Mouse (Mus musculus) forebrain, embryonic 14.5 days (tissue): ENCODE data around the gene 4930402F06Rik. TPM values are rescaled to one million over a fixed set of nuclear protein-coding genes. Genes with fewer than 3 reads are reported as not detected.

Experiments used
- ATAC-seq: fragments of 200-750 bp; cut with Nextera tagmentation; 2 replicates; pipeline ENCODE4 v1.8.0; 2017; ENCODE audit warnings: mild to moderate bottlenecking, moderate library complexity
- DNase-seq: peaks from one replicate; pipeline ENCODE4 v3.0.0-alpha.2; 2015; ENCODE audit warnings: low spot score
- H3K27ac ChIP-seq: fragments of 300-500 bp; sonication (generic); 2 replicates; pipeline ENCODE4 v1.5.1; 2014; ENCODE audit warnings: low read depth, mild to moderate bottlenecking, control low read depth, low read length, moderate library complexity
- H3K27me3 ChIP-seq: fragments of 300-500 bp; sonication (generic); replicated peaks from 2 replicates; pipeline ENCODE4 v1.6.1; 2014; ENCODE audit warnings: low read length, control low read depth, mixed read lengths; ENCODE audit not compliant: control insufficient read depth, insufficient read depth
- H3K36me3 ChIP-seq: fragments of 300-500 bp; sonication (generic); 2 replicates; pipeline ENCODE4 v1.6.1; 2014; ENCODE audit warnings: low read length, control low read depth; ENCODE audit not compliant: control insufficient read depth, insufficient read depth
- H3K4me1 ChIP-seq: fragments of 300-500 bp; sonication (generic); 2 replicates; pipeline ENCODE4 v1.6.1; 2014; ENCODE audit warnings: antibody characterized with exemption, low read length, control low read depth; ENCODE audit not compliant: control insufficient read depth, insufficient read depth
- H3K4me2 ChIP-seq: fragments of 300-500 bp; sonication (generic); 2 replicates; pipeline ENCODE4 v1.6.1; 2014; ENCODE audit warnings: mild to moderate bottlenecking, control low read depth, low read length
- H3K4me3 ChIP-seq: fragments of 300-500 bp; sonication (generic); 2 replicates; pipeline ENCODE4 v1.5.1; 2014; ENCODE audit warnings: low read depth, low read length, control low read depth
- H3K9ac ChIP-seq: fragments of 300-500 bp; sonication (generic); 2 replicates; pipeline ENCODE4 v1.6.1; 2014; ENCODE audit warnings: mild to moderate bottlenecking, low read length, control low read depth, moderate library complexity
- H3K9me3 ChIP-seq: fragments of 300-500 bp; sonication (generic); replicated peaks from 2 replicates; pipeline ENCODE4 v1.6.1; 2016; ENCODE audit warnings: low read length, control low read depth, mixed read lengths; ENCODE audit not compliant: control insufficient read depth
- WGBS: fragments of 180-500 bp; shearing (Covaris S2); extraction: QIAGEN DNeasy Blood & Tissue Kit; methylation state at CpG from one replicate; pipeline ENCODE4 v1.1.7; 2014; 5-methylcytosine and 5-hydroxymethylcytosine counted together
- polyA plus RNA-seq: library from polyadenylated mRNA; unstranded; fragments of >200 nt; fragmentation: Nextera tagmentation; extraction: Ambion mirVana; gene quantifications from 2 replicates; pipeline ENCODE4 v1.2.1, GENCODE M21; 2014

Gene 4930402F06Rik
- polyA plus RNA-seq, 1 experiment from 2014 or later, result not detected

DNA sequence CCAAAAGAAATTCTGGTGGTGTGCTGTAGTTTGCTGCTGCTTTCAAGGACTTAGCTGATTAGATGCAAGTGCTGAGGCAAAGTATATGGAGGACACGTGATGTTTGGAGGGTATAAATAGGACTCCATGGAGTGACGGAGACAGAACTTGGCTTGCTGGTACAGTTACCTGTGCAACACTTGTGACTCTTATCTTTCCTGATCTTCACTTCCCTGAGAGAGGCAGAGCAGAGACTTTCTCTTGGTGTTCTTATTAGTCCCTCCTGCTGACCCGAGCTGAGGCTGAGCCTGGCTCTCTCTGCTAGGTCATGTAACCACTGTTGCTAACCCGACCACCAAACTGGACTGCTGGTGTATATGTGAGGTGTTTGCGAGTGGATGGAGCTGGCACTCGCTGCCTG lies 12.5 kb upstream of the 4930402F06Rik start:
- Histone ChIP-seq H3K9ac (no peak overlapping the region), H3K4me3 (no peak overlapping the region), H3K27me3 (no peaks in the 10 kb centered on the region), H3K36me3 (no peaks in the 10 kb centered on the region), H3K9me3 (no peaks in the 10 kb centered on the region), H3K4me1 (no peaks in the 10 kb centered on the region), H3K27ac (no peak overlapping the region), H3K4me2 (no peak overlapping the region)
- DNase-seq (no peak), ATAC-seq (no peak)
- 86% methylated on average over 6 of the region's 6 CpGs for WGBS

DNA sequence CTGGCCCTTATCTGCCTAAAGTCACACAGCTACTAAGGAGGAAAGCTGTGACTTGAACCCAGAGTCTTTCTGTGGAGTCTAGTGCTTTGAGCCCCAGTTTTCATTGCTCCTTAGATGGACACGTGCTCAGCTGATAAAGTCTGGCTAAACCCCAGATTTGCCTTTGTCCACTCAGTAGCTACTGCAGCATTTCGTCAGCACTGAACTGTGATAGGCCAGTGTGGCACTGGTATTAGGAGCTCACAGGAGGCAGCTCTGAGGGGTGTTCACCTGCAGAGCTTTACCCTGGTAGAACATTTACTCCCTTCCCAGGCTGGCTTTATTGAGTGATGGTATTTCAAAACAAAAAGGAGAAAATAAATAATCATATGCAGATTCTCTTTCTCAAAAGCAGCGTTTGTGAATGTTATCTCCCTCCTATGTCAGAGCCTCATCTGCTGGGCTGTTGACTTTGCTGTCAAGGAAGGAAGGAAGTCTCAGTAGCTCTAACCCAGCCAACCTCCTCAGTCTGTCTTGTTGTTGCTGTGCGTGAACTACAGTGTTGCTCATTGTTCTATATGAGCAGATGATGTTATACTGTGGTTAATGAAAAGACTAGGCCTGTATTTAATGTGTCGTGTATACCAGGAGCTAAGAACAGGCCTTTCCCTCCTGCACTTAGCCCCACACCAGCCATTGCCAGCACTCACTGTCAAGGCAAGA lies 11.6 kb upstream of the 4930402F06Rik start:
- H3K27me3 ChIP-seq, result no peaks in the 10 kb centered on the region
- no peaks in the 10 kb centered on the region for H3K4me1 ChIP-seq
- no peak for DNase-seq
- no peaks in the 10 kb centered on the region for H3K9me3 ChIP-seq
- WGBS, result 80% methylated on average over 5 of the region's 5 CpGs
- no peak overlapping the region for H3K4me2 ChIP-seq
- no peak overlapping the region for H3K4me3 ChIP-seq
- no peaks in the 10 kb centered on the region for H3K36me3 ChIP-seq
- no peak overlapping the region for H3K27ac ChIP-seq
- no peak overlapping the region for H3K9ac ChIP-seq
- ATAC-seq, result no peak

DNA sequence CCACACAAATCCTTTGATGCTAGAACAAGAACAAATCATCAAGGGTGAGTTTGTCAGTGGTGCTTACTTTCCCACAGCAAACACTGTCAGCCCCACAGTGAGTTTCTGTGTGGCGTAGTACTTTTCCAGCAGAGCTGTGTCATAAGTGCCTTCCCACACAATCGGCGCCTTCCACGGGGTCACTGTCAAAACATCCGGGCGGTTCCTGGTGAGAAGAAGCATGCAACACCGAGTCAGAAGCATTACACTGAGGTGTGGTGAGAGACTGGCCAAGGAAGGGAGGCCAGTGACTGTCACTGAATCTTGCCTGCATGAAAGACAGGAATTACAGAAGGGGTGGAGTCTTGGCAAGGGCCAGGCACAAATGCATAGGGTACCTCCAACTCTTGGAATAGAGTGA lies 10.9 kb upstream of the 4930402F06Rik start:
- no peak for DNase-seq
- Histone ChIP-seq H3K9me3 (no peaks in the 10 kb centered on the region), H3K4me1 (no peaks in the 10 kb centered on the region), H3K36me3 (no peaks in the 10 kb centered on the region), H3K27ac (no peak overlapping the region), H3K9ac (no peak overlapping the region), H3K4me3 (no peak overlapping the region), H3K27me3 (no peaks in the 10 kb centered on the region), H3K4me2 (no peak overlapping the region)
- no peak for ATAC-seq
- 79% methylated on average over 7 of the region's 7 CpGs for WGBS

DNA sequence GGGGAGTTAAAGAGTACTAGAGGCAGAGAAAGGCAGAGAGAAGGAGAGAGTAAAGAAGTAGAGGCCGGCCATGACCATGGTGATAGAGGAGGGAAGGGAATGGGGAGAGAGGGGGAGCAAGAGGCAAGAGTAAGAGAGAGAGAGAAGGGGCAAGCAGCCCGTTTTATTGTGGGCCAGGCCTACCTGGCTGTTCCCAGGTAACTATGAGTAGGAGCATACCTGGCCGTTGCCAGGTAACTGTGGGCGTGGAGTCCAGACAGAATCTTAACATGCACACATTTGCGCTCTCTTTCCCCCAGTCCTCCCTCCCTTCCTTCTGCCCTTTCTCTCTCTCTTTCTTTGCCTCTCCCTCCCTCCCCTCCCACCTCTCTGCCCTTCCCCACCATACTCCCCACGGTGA lies 10.3 kb upstream of the 4930402F06Rik start:
- Histone ChIP-seq H3K4me2 (no peak overlapping the region), H3K27me3 (no peaks in the 10 kb centered on the region), H3K4me3 (no peak overlapping the region), H3K27ac (no peak overlapping the region), H3K36me3 (no peaks in the 10 kb centered on the region), H3K4me1 (no peaks in the 10 kb centered on the region), H3K9me3 (no peaks in the 10 kb centered on the region), H3K9ac (no peak overlapping the region)
- 80% methylated on average over 6 of the region's 6 CpGs for WGBS
- no peak for DNase-seq
- no peak for ATAC-seq

DNA sequence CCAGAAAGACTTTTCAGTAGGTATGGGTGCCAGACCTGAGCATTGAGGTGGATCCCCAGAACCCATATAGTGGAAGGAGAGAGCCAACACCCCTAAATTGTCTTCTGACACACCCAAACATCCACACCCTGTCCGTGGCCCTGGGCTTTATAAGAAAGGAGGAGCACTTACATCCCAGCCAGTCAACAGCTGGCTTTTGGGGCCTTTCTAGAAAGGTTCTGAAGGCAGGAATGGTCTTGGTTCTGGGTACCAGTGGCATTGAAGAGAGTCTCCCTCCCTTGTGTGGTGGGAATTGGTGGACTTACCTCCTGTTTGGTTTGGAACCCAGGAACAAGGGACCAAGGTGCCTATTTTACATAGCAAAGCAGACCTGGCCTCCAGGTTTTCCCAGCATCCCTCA lies 9.6 kb upstream of the 4930402F06Rik start:
- Histone ChIP-seq H3K4me3 (no peak overlapping the region), H3K4me1 (no peaks in the 10 kb centered on the region), H3K9ac (no peak overlapping the region), H3K9me3 (no peaks in the 10 kb centered on the region), H3K4me2 (no peak overlapping the region), H3K27ac (no peak overlapping the region), H3K36me3 (no peaks in the 10 kb centered on the region), H3K27me3 (no peaks in the 10 kb centered on the region)
- 69% methylated on average over 1 of the region's 1 CpGs for WGBS
- ATAC-seq, result no peak
- no peak for DNase-seq

DNA sequence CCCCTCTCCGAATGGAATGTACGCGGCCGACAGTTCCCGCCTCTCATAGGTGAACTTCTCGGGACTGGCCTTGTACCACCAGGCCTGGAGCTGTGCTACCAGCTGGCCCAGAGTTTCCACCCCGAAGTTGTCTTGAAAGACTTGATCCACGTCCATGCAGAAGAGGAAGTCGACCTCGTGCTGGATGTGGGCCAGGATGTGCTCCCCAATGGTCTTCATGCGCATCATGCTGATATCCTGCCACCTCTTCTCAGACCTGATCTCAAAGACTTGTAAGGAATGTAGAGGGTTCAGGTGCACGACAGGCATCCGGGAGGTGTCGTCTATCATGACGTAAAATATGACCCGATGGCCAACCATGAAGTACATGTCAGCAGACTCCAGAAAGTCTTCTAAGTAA lies 5.4 kb upstream of the 4930402F06Rik start:
- no peak for ATAC-seq
- Histone ChIP-seq H3K27ac (no peak overlapping the region), H3K27me3 (no peaks in the 10 kb centered on the region), H3K9me3 (no peaks in the 10 kb centered on the region), H3K4me1 (no peaks in the 10 kb centered on the region), H3K4me2 (no peak overlapping the region), H3K36me3 (no peaks in the 10 kb centered on the region), H3K9ac (no peak overlapping the region), H3K4me3 (no peak overlapping the region)
- no peak for DNase-seq
- WGBS, result 93% methylated on average over 16 of the region's 16 CpGs

DNA sequence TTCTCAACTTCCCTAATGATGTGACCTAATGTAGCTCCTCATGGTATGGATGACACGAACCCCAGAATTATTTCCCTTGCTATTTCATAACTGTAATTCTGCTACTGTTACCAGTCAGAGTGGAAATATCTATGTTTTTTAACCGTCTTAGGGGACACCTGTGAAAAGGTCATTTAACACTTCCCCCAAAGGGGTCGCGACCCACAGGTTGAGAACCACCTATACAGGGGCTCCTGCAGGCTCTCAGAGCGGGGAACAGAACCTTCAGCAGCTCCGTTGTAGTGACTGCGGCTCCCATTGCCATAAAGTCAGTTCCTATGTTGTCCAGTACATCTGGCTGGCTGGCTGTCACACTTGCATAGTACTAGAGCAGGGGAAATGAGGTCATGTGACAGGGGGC lies 3.8 kb upstream of the 4930402F06Rik start:
- H3K27me3 ChIP-seq, result no peaks in the 10 kb centered on the region
- H3K36me3 ChIP-seq, result no peaks in the 10 kb centered on the region
- no peak overlapping the region for H3K4me3 ChIP-seq
- no peak overlapping the region for H3K4me2 ChIP-seq
- 86% methylated on average over 7 of the region's 7 CpGs for WGBS
- H3K9me3 ChIP-seq, result no peaks in the 10 kb centered on the region
- no peak overlapping the region for H3K27ac ChIP-seq
- ATAC-seq, result no peak
- H3K9ac ChIP-seq, result no peak overlapping the region
- H3K4me1 ChIP-seq, result no peaks in the 10 kb centered on the region
- DNase-seq, result no peak

DNA sequence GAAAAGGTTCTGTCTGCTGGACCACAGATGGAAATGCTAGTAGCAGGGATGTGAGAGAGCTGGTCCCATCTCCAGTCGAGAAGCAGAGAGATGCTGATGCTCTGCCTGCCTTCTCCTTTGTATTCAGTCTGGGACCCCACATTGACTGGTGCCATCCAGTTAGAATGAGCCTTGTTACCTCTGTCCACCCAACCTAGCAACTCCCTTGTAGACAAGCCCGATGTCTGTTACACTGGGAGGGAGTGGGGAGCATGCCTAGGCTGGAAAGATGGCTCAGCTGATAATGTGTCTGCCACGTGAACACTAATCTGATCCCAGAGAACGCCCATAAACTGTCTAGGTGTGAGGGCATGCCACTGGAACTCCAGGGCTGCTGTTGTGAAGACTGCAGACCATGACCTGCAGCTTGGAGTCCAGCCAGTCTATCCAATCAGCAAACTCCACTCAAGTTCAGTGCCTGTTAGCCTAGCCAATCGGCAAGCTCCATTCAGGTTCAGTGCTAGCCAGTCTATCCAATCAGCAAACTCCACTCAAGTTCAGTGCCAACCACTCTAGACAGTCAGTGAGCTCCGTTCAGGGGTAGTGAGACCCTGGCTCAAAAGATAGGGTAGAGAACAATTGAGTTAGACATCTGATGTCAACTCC lies 1.3 kb upstream of the 4930402F06Rik start:
- WGBS, result 83% methylated on average over 6 of the region's 6 CpGs

DNA sequence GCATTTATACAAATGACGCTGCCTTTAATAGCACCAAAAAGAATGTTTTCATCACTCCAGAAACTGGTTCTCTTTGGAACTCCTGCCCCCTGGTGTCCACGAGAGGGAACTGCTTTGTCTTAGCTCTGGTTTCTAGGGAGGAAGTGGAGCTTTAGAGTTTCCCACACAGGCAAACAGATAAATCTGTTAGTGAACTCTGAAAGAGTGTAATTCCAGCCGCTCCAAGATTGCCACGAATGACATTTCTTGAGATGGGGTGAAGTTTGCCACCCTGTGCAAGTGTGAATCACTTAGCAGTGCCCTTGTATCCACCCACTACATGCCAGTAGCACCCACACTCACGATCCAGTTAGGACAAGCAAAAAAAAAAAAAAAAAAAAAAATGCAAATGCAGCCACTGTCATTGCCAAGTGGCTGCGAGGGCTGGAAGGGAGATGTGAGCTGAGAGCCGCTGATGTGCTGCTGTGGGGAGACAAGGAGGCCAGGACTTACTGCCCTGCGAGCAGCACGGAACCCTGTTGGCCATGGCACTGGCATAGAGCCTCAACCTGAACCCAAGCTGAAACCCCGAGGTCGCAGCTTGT lies 707 bp upstream of the 4930402F06Rik start:
- peak; percentile 79 for DNase-seq
- Histone ChIP-seq H3K27me3 (no peaks in the 10 kb centered on the region), H3K4me2 (no peak overlapping the region), H3K4me3 (no peak overlapping the region), H3K9me3 (no peaks in the 10 kb centered on the region), H3K4me1 (no peaks in the 10 kb centered on the region), H3K9ac (no peak overlapping the region), H3K27ac (no peak overlapping the region), H3K36me3 (no peaks in the 10 kb centered on the region)
- WGBS, result 54% methylated on average over 11 of the region's 11 CpGs
- no peak for ATAC-seq

More for the DNA sequence above, 1.3 kb upstream of the 4930402F06Rik start:
- Histone ChIP-seq H3K4me3 (no peak overlapping the region), H3K27ac (no peak overlapping the region), H3K4me2 (no peak overlapping the region), H3K27me3 (no peaks in the 10 kb centered on the region), H3K36me3 (no peaks in the 10 kb centered on the region), H3K9me3 (no peaks in the 10 kb centered on the region), H3K9ac (no peak overlapping the region), H3K4me1 (no peaks in the 10 kb centered on the region)
- no peak for DNase-seq
- ATAC-seq, result no peak
